Mouse (Mus musculus): ENCODE results near the gene Ube2q2.
"Not testable (repeated sequence)": the region's sequence is repeated elsewhere in the genome, so short reads cannot be mapped to it uniquely, and the experiment has no call there.

GRCm38 (mm10) chr9:55245057-55245750 lies 96.5 kb downstream of the Ube2q2 start:
- not testable (repeated sequence) for TF ChIP-seq CTCF (IDR thresholded peaks at IDR 0.05; ENCODE audit: borderline replicate concordance, insufficient read depth, low read length); POLR2A (IDR thresholded peaks at IDR 0.05; ENCODE audit: low read depth, low read length)

All from embryonic fibroblast, embryonic 13.5 days (primary cell).